Mouse (Mus musculus): ENCODE measurements around the gene Prkd2.

Prkd2 gene

GRCm38 (mm10) chr7:16893612-16894011, 50.9 kb downstream of the Prkd2 start:
- DNase-seq (ENCODE audit: low spot score) = no peak

GRCm38 (mm10) chr7:16894279-16894678, 51.6 kb downstream of the Prkd2 start:
- no peak for DNase-seq (ENCODE audit: low spot score)

GRCm38 (mm10) chr7:16895000-16895399, 52.3 kb downstream of the Prkd2 start:
- peak; percentile 91 for DNase-seq (ENCODE audit: low spot score)

GRCm38 (mm10) chr7:16895511-16895910, 52.8 kb downstream of the Prkd2 start:
- DNase-seq (ENCODE audit: low spot score) = no peak

GRCm38 (mm10) chr7:16900526-16900925, 57.8 kb downstream of the Prkd2 start:
- DNase-seq (ENCODE audit: low spot score) = no peak

GRCm38 (mm10) chr7:16903439-16903955, 60.8 kb downstream of the Prkd2 start:
- DNase-seq (ENCODE audit: low spot score) = no peak

GRCm38 (mm10) chr7:16904120-16904675, 61.5 kb downstream of the Prkd2 start:
- DNase-seq (ENCODE audit: low spot score) = no peak

GRCm38 (mm10) chr7:16905491-16906021, 62.9 kb downstream of the Prkd2 start:
- DNase-seq (ENCODE audit: low spot score) = no peak

GRCm38 (mm10) chr7:16906281-16906680, 63.6 kb downstream of the Prkd2 start, which contains the start of gene Ptgir:
Gene Ptgir, plus strand, starts transcription at chr7:16906490.
- no peak for DNase-seq (ENCODE audit: low spot score)

GRCm38 (mm10) chr7:16906889-16907559, 64.3 kb downstream of the Prkd2 start:
- no peak for DNase-seq (ENCODE audit: low spot score)

GRCm38 (mm10) chr7:16907842-16908241, 65.1 kb downstream of the Prkd2 start:
- no peak for DNase-seq (ENCODE audit: low spot score)

- DNase-seq (ENCODE audit: low spot score) = no peak
These were observed 65.7 kb downstream of the Prkd2 start for GRCm38 (mm10) chr7:16908367-16908766.

- no peak for DNase-seq (ENCODE audit: low spot score)
These were observed 66.2 kb downstream of the Prkd2 start for GRCm38 (mm10) chr7:16908859-16909258.

- DNase-seq (ENCODE audit: low spot score) = no peak
These were observed 67.2 kb downstream of the Prkd2 start for GRCm38 (mm10) chr7:16909909-16910308.

- DNase-seq (ENCODE audit: low spot score) = no peak
These were observed 69.2 kb downstream of the Prkd2 start for GRCm38 (mm10) chr7:16911904-16912303.

- DNase-seq (ENCODE audit: low spot score) = no peak
These were observed 69.7 kb downstream of the Prkd2 start for GRCm38 (mm10) chr7:16912360-16912759.

- peak; percentile 88 for DNase-seq (ENCODE audit: low spot score)
These were observed 71.2 kb downstream of the Prkd2 start for GRCm38 (mm10) chr7:16913806-16914452.

- no peak for DNase-seq (ENCODE audit: low spot score)
These were observed 72.0 kb downstream of the Prkd2 start for GRCm38 (mm10) chr7:16914453-16915343.

GRCm38 (mm10) chr7:16915461-16916340, 73.0 kb downstream of the Prkd2 start:
- DNase-seq (ENCODE audit: low spot score) = no peak

- DNase-seq (ENCODE audit: low spot score) = no peak
These were observed 73.9 kb downstream of the Prkd2 start for GRCm38 (mm10) chr7:16916342-16917265.
